Mouse (Mus musculus) cerebellum, adult 9-11 months (tissue): ENCODE measurements around the gene Vpreb3.

Source experiments
- DNase-seq: peaks from one replicate; pipeline ENCODE4 v3.0.0; 2022

Gene Vpreb3

DNA sequence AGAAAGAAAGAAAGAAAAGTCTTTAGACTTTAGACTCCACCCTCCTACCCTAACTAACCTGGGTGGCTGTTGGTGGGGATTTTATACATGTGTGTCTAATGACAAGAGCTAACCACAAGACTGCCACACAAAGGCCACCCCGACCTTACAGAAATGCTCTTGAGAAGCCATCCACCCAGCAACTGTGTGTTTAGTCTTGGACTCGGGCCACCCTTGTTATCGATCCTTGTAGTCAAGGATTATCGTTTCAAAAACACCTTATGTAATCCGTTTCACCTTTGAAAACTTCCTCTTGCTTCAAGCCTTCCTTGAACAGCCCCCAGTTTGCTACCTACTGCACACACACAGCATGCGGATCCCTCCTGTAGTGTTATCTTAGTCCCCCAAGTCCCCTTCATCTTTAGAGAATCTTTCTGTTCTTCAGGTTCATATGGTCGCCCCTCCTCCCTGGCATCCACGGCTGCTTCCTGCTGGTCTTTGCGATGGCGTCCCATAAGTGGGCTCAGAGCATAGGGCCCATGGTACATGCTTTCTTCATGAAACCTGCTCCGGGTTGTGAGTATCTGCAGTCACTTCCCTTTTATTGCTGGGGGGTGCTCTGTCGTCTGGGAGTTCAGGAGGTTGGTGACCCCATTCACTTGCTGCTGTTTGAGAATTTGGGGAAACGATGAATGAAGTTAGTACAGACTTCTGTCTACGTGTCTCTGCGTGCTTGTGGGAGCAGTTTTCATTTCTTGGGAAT lies at the start of gene Vpreb3:
Vpreb3 (plus strand) TSS at position 322 of the 742 bp plus-strand sequence.
- DNase-seq, result no peak

DNA sequence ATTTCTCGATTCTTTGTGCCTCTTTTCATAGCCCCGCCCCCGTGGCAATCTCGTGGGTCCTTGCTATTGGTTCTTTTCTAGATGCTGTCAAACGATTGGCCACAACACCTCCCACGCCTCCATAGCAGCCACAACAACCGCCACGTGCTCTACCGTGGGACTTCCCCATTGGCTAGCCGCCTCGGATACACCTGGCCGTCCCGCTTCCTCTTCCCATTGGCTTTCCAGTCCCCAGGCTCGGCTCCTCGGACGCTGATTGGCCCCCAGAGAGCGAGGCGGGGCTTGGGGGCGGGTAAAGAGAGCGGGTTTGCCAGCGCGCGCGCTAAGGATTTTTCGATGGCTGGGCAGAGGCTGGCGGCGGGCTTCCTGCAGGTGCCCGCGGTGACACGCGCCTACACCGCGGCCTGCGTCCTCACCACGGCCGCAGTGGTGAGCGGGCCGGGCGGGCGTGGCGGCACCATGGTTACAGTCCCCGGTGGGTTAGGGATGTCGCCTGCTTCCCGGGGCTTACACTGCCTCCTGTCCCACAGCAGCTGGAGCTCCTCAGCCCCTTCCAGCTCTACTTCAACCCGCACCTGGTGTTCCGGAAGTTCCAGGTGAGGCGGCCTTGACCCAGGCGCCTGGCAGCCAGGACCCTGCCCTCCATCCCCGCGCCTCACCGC lies 49.6 kb upstream of the Vpreb3 start, which contains the start of gene Derl3:
Derl3 (plus strand) TSS at position 325 of the 662 bp plus-strand sequence.
- DNase-seq, result peak; percentile 99

DNA sequence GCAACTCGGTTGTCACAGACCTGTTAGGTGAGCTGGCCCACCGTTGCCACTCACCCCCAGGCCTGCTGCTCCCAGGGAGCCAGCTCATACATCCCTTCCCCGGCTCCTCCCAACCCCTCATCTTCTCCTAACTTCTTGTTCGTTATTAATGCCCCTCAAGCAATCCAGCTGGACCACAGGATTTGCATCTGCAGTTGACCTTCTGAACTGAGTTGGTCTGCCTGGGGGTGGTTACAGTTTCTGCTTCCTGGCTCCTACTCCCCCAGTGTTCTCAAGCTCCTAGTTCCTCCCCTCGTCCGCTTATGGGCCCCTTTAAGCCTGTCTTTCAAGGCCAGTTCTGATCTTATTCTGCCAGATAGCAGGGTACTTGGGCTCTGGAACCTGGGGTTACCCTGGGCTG lies 48.3 kb upstream of the Vpreb3 start:
- no peak for DNase-seq

DNA sequence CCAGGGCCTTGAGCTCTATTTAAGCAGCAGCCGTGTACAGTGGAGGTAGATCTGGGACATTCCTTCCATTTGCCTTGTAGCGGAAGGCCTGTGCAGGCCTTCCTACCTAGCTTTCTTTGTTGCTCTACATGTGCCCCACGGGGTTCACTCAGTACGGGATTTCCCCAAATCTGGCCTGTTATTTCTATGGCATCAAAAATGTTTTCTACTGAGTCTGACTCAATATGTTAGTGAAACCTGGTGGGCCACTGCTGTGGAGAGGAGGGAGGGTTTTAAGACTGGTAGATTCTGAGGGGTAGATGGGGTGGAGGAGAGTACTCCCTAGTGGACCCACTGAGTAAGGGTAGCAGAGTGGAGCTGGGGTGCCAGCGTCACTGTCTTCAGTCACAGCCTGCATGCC lies 47.1 kb upstream of the Vpreb3 start:
- no peak for DNase-seq

DNA sequence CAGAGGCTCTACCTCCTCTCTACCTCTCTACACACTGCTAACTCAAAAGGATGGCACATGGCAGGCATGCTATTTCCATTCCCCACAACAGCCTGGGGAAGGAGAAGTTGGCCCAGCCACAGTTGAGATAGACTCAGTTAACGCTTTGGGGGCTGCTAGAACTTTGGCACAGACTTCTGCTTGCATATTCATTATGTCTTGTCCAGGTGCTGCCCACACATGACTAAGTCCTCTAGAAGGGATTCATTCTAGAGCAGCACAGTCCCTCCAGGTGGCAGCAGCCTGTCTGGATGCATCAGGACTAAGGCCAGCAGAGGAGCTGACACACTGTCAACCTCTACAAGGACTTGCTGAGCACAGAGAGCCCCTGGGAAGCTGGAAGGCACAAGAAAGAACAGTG lies 46.6 kb upstream of the Vpreb3 start:
- DNase-seq, result no peak

DNA sequence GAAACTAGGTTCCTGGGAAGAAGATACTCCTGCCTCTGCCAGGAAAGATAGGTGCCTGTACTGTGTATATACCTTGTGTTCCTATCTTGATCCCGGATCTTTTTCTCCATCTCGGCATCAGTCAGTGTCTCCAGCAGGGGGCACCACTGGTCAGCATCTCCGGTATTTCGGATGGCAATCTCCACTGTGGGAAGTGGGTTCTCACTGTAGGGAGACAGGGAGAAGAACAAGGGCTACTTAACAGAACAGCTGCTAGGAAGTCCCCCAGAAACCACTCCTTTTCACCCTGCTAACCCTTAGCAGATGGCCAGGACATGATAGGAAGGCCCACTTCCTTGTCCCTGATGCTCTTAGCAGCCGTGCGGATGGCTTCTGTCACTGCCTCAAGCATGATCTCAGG lies 45.5 kb upstream of the Vpreb3 start:
- DNase-seq, result peak; percentile 71

DNA sequence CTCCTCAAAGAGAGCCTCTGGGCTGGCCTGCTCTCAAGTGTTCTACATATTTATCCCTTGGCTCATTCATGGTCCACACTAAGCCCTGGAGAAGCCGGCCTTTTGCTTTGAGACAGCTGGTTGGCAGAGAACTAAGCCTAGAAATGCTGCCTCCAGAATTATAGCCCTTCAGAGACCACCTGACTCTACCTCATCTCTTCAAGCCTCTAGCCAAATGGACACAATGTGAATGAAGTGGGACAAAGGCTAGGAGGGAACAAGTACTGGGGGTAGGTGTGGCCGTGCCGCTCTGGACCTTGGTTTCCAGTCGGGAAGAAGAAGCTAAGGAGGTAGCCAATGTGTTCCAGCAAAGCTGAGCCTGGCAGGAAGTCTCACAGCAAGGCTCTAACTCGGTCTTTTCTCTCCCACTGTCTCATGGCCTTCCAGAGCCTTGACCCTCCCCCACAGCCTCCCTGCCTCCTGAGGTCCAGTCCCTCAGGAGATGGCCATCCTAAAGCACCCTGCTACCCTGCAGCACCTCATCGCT lies 44.8 kb upstream of the Vpreb3 start:
- DNase-seq, result no peak

DNA sequence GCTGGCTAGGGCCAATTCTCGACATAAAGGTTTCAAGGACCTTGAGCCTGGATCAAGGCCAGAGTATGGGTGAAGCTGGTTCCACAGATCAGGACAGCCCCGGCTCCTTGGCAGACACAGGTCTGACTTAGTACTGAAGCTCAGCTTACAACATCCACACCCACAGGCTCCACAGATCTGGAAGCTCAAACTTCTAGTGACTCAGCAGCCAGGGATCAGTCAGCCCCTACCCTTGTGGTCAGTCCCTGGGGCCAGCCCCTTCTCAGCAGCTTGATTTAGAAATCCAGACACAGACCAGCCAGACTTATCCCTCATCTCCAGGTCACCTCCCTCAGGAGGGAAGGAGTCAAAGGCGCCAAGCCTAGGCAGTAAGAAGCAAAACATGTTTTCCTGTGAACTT lies 44.0 kb upstream of the Vpreb3 start:
- no peak for DNase-seq

DNA sequence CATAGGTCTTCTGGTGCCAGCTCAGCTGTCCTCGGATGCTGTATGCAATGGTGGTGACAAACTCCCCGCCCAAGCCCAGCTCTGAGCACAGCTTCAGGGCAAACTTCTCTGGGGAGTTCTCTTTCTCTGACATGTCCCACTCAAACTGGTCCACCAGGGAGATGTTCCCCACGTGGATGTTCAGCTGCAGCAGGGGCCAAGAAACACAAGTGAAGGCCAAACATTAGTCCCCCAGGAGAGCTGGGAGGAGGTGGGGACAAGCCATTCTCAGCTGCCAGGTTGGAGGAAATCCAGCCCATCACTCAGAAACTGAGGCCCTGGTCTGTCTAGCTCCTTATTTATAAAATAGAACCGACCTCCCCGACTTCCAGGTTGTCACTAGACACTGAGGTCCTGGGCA lies 38.5 kb upstream of the Vpreb3 start:
- no peak for DNase-seq

DNA sequence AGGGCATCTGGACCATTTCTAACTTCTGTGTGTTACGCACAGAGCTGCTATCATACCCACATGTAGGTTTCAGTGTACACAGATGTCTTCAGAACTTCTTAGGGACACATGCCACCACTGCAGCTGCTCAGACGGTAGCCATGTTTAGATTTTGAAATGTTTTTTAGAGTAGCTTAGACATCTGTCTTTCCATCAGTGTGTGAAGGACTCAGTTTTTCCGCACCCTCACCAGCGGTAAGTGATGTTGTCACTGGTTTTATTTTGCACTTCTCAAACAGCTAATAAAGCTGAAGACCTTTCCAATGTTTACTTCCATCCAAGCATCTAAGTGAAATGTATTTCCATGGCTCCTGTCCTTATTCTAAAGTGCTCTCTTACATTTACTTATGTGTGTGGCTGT lies 36.0 kb upstream of the Vpreb3 start:
- no peak for DNase-seq

DNA sequence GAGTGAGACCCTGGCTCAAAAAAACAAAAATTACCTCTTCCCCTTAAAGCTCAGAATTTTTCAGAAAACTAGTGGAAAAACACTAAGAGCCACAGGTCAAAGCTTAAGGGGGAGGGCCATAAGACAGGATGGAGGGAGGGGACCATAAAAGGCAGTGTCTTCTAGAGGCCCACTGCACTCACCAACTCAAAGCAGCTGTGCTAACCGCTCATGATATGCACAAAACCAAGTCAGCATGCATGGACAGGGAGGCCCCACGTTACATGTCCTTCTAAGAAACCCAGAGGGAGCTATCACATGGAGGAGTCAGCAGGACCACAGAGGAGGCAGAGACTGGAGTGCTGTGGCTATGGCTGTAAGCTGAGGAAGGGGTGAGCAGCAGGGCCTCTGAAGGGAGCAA lies 32.2 kb upstream of the Vpreb3 start:
- no peak for DNase-seq

DNA sequence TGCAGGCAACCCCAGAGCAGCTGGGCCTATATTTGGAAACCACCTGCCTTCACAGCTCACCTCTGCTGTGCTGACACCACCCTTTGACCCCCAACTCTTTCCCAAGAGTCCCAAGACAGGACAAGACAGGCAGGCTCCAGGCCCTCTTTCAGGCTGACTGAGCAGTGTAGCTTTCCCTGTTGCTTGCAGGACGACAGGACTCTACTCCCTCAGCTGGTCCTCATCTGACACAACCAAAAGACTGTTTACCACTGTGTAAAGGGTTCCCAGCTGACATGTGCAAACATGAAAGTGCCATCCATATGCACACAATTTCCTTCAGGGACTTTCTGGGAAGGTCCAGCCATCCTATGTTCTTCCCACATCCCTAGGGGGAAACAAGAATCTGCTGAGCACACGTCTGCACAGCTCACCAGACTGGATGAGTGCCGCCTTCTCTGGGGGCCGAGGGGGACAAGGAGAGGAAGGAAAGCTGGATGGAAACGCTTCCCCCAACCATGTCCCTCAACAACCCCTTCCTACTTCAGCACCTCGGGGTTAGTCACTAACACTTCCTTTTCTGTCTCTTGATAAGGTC lies 29.8 kb upstream of the Vpreb3 start:
- no peak for DNase-seq

DNA sequence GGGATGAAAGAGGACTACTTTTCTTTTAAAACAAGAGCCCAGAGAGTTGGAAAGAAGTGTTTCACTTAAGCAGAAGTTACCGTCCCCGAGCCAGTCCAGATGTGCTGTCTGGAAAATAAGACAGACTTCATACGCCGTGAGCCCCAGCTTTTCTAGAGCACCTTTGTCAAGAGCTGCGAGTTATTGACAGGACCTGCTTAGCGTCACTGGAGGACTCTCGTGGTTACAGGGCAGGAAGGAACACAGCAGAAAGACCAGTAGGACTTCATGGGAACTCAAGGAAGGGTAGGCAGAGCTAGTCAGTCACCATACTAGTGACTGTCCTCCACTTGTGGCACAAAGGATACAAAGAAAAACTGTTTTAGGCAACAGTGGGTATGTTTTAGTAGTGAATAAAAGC lies 27.3 kb upstream of the Vpreb3 start:
- DNase-seq, result no peak

DNA sequence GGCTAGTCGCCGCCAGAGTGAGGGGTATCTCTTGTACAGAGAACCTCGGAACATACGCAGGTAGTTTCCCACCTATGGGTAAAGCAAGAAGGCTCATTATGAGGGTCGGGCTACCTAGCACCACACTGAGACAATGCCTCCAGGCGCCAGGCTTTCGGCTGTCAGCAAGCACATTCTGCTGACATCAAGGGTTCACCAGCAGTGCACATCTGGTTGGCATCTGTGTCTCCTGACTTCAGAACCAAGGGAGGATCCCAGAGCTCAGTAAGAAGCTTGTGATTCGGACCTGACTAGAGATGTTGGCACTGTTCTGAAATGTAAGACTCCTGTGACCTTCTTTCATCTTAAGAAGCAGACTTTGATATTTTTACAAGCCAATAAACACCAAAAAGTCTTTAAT lies 26.0 kb upstream of the Vpreb3 start:
- DNase-seq, result no peak

DNA sequence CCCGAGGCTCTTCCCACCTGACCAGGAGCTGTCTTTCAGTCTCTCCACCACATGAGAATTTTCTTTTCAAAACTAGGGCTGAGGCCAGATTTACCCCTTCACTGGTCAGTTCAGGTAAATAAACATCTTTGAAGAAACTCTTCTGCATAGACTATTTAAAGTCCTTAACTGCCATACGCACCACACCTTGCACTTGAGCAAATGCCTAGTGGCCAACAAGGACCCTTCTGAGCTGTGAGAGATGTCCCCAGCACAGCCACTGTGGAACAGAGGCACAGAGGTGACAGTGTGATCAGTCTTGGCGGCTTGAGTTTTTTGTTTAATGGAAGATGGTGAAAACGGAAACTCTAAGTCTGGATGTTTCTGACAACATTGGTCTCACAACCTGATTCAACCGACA lies 23.8 kb upstream of the Vpreb3 start:
- no peak for DNase-seq

DNA sequence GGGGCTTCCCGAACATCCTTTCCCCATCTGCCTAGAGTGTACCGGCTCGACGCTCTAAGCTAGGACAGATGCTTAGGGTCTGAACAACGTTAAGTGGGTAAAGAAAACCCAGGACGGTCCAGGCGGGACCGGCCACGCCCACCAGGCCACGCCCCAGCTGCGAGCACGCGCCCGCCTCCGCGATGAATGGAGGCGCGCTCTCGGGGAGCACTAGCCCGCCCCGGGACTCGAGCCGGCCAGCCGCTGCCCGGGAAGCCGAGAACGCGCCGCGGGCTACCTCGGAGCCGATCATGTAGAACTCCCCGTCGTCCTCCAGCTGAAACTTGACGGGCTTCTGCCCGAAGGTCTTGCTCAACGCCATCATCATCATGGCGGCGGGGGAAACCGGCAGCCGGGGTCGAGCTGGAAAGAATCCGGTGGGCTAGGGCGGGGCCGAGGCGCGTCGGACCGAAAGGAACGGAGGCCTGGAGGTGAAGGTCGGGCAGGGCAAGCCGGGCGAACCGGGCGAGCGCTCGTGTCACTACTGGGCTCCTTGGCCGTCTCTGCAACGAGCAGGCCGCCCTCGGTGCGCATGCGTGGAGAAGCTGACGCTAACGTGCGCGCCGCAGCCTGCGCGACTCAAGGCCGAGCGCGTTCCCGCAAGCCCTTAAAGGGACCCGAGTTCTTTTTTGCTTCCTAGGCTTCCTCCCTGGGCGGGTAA lies 21.7 kb upstream of the Vpreb3 start, which contains the start of gene Smarcb1:
Smarcb1 (minus strand) TSS at position 592 of the 700 bp plus-strand sequence.
- DNase-seq, result peak; percentile 96

DNA sequence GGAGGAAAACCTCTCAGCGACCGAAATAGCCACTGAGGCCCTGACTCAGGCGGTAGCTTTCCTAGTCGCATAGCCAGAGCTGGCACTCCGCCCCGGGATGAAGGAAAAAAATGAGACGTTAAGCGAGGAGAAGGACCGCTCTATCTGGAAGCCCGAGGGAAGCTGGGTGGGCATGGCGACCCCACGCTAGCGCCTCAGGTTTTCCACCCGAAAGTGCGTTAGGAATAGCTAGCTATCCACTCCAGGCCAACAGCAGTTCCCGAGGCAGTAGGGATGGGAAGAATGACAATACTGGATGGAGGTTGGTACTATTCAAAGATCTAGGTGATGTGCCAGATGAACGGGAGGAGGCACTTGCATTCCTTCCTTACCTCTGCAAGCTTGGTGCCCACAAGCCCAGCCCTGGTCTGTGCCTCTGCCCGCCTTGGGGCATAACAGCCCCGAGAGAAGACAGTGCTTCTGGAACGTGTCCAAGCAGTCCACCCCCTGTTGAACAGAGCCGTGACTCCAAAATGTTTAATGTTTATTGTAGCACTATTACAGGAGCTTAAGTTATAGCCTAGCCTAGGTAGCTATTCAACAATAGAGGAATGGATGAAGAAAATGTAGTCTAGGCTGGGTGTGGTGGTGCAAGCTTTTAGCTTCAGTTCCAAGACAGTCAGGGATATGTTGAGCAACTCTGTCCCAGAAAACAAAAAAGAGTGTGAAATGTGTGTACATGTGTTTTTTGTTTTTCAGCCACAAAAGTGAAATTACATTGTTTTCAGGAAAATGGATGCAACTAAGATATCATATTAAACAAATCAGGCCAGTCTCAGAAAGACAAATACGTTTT lies 20.9 kb upstream of the Vpreb3 start:
- DNase-seq, result no peak

DNA sequence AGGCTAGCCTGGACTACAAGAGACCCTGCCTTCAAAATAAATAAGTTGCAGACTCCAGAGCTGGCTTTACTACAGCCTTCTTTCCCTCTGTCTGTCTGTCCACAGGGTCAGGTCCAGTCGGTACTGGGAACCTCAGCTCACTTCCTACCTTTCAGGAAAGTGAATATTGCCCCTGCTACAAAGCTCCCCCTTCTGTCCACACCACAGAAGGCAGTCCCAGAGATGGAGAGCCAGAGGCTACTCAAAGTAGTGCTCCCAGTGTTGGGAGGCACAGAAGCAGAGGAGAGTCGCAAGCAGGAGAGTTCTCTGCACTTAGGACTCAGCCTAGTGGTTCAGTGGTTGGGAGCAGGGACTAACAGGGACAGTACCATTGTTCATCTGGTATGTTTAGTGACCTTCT lies 18.5 kb upstream of the Vpreb3 start:
- DNase-seq, result no peak

DNA sequence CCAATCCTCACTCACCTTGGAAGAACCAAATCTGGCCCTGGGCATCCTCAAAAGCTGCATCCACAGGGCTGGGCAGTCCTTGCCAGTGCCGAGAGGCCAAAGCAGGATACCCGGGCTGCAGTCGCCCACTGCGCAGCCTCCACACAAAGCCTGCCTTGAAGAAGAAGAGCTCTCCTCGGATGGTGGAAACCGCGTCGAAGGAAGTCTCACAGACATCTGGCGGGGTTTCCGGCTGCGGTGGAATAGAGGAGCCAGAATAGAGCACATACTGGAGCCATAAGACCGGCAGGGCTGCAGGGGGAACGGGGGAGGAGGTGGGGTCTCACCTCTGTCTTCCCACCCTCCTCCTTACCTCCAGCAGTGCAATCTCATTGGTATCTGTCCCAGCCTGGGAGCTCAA lies 16.5 kb upstream of the Vpreb3 start:
- DNase-seq, result no peak

DNA sequence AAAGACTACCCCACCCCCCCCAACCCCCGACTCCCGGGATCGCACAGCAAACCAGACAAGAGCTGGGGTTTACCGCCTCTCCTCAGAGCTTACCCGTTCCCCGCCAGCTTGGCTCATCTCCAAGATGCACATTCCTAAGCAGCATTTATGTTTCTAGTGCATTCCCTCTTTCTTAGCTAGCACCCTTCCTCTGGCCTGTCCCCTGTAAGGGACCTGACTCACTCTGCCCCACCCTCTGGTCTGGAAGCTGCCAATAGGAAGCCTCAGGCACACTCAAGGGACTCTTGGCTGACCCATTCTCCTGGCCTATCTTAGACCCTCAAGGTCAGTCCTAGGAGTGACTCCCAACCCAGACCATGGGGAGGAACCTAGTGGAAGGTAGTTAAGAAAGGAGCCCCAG lies 12.6 kb upstream of the Vpreb3 start:
- DNase-seq, result no peak

DNA sequence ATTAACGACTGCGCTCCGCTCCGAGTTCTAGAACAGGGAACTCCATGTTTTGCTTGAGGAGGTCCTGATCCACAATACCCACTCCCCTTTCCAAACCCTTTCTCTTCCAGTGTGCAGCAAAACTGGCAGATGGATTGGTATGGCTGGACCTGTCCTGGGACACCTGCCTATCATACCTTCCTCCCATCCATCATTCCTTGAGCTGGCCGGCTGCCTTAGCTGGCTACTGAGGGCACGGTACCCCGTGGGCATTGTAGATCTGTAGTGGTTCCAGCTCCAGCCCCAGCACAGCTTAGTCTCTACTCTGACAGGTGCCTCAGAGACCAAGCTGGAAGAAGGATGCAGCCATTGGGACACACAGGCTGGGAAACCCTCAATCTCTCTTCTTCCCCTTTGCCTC lies 11.5 kb upstream of the Vpreb3 start:
- no peak for DNase-seq

DNA sequence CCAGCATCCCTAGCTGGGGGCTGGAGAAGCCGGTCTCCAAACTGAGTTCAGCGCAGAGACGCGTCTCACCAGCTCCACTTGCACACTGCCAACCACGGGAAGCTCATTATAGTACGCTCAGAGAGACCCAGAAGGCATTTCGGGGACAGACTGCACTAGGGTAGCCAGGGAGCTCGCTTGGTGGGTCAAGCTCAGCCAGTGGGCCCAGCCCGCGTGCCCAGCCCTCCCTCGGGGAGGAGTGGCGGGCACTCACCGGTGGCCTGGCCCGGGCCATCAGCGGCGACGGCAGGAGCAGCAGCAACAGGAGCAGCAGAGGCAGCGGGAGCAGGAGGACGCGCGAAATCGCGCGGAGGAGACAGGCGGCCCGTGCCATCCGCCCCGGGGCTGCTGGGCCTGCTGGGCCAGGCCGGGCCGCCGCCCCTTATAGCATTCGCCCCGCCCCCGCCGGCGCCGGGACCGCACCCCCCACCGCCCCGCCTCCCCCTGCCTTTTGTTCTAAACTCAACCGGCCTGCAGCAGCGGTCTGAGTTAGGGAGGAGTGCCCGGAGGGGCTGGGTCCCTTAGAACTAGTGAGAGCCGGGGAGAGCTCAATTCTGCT lies 10.7 kb upstream of the Vpreb3 start:
- no peak for DNase-seq
